Mouse (Mus musculus) forebrain, embryonic 15.5 days (tissue): ENCODE results near the gene Aanat. TPM values are rescaled to one million over a fixed set of nuclear protein-coding genes. Genes with fewer than 3 reads are reported as not detected.
A peak's percentile ranks its signal among the peaks of the same experiment; 100 is the strongest.

ENCODE experiments used
- ATAC-seq: fragments of 200-750 bp; cut with Nextera tagmentation; replicated peaks from 2 replicates; pipeline ENCODE4 v1.8.0; 2017; ENCODE audit warnings: mild to moderate bottlenecking, moderate TSS enrichment, moderate library complexity
- H3K27ac ChIP-seq: fragments of 300-500 bp; sonication (generic); replicated peaks from 2 replicates; pipeline ENCODE4 v1.5.1; 2015; ENCODE audit warnings: mild to moderate bottlenecking, inconsistent platforms
- H3K27me3 ChIP-seq: fragments of 300-500 bp; sonication (generic); 2 replicates; pipeline ENCODE4 v1.6.1; 2015; ENCODE audit warnings: inconsistent platforms
- H3K36me3 ChIP-seq: fragments of 300-500 bp; sonication (generic); 2 replicates; pipeline ENCODE4 v1.6.1; 2015; ENCODE audit warnings: mild to moderate bottlenecking, inconsistent platforms
- H3K4me1 ChIP-seq: fragments of 300-500 bp; sonication (generic); 2 replicates; pipeline ENCODE4 v1.6.1; 2015; ENCODE audit warnings: inconsistent platforms
- H3K4me2 ChIP-seq: fragments of 300-500 bp; sonication (generic); replicated peaks from 2 replicates; pipeline ENCODE4 v1.6.1; 2015; ENCODE audit warnings: mild to moderate bottlenecking, inconsistent platforms
- H3K4me3 ChIP-seq: fragments of 300-500 bp; sonication (generic); 2 replicates; pipeline ENCODE4 v1.5.1; 2015; ENCODE audit warnings: mild to moderate bottlenecking, inconsistent platforms
- H3K9ac ChIP-seq: fragments of 300-500 bp; sonication (generic); replicated peaks from 2 replicates; pipeline ENCODE4 v1.6.1; 2015; ENCODE audit warnings: mild to moderate bottlenecking, inconsistent platforms
- H3K9me3 ChIP-seq: fragments of 300-500 bp; sonication (generic); 2 replicates; pipeline ENCODE4 v1.6.1; 2016; ENCODE audit warnings: inconsistent platforms
- WGBS: fragments of 180-500 bp; shearing (Covaris S2); methylation state at CpG from one replicate; pipeline ENCODE4 v1.1.7; 2015; ENCODE audit warnings: mixed read lengths; 5-methylcytosine and 5-hydroxymethylcytosine counted together
- polyA plus RNA-seq: library from polyadenylated mRNA; unstranded; fragments of >200 nt; fragmentation: Nextera tagmentation; extraction: Ambion mirVana; gene quantifications from 2 replicates; pipeline ENCODE4 v1.2.1, GENCODE M21; 2015

Aanat gene
- polyA plus RNA-seq, 1 experiment from 2014 or later, result 0.15 TPM

DNA sequence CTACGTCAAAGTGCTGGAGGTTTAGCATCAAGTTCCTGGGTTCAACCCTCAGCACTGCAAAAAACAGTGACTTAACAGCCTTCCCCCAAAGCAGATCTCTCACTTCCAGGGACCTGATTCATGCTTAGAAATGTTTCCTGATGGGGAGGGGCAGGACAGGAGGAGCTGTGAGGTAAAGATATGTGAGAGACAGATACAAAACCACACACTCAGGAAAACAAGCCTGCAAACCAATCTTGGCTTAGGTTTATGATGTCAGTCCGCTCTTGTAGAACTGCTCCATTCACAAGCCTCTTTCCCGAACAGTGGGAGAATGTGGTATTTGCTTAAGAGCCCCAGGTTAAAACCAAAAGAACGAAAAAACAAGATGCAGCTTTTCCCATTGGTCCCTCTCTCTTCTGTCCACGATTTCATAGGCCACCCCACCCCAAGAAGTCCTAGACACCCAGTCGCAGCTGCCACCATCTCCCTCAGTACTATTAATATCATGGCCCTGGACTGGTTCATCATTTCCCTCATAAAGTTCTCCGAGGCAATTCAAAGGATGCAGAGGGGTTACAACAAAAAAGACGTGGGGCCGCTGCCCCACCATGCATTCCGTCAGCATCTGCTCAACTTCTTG lies 6.1 kb upstream of the Aanat start:
- Histone ChIP-seq H3K4me2 (peak overlapping the region; percentile 59), H3K9me3 (no peaks in the 10 kb centered on the region), H3K27me3 (no peaks in the 10 kb centered on the region), H3K4me1 (peaks cover 44% of the 10 kb centered on the region), H3K4me3 (peak overlapping the region; percentile 96), H3K9ac (peak overlapping the region; percentile 90), H3K36me3 (no peaks in the 10 kb centered on the region), H3K27ac (peak overlapping the region; percentile 92)
- WGBS, result 16% methylated on average over 10 of the region's 10 CpGs
- peak; percentile 3; the same call in 1 of the 2 replicates for ATAC-seq

DNA sequence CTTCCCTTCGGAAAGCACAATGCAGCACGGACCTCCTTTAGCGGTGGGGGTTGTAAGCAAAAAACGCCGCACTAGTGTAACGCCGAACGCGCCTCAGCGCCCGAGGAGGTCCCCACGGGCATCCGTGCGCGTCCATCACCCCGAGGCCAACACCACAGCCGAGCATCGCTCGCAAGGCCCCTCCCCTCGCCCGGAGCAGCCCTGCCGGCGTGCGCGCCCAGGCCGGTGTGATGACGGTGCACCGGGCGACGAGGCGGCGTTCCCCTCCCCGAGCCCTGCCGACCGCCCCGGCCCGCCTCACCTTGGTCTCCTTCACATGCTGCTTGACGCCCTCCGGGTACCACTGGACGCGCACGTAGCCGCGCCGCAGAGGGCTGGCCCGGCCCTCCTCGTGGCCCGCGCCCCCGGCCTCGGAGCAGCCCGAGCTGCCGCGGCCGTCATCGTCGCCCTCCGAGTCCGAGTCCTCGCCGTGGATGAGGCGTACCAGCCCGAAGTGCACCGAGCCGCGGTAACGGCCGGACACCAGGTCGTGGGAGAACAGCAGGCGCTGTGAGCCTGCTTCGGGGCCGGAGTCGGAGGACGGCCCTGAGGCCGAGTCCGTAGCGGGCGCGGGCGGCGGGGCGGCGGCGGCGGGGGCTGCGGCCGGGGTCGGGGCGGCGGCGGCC lies 5.4 kb upstream of the Aanat start:
- Histone ChIP-seq H3K4me1 (peaks cover 37% of the 10 kb centered on the region), H3K4me2 (peak overlapping the region; percentile 59), H3K9ac (peak overlapping the region; percentile 90), H3K27me3 (no peaks in the 10 kb centered on the region), H3K27ac (peak overlapping the region; percentile 92), H3K4me3 (peak overlapping the region; percentile 96), H3K36me3 (no peaks in the 10 kb centered on the region), H3K9me3 (no peaks in the 10 kb centered on the region)
- WGBS, result under 1% methylated on average over 89 of the region's 91 CpGs
- ATAC-seq, result peak; percentile 73

DNA sequence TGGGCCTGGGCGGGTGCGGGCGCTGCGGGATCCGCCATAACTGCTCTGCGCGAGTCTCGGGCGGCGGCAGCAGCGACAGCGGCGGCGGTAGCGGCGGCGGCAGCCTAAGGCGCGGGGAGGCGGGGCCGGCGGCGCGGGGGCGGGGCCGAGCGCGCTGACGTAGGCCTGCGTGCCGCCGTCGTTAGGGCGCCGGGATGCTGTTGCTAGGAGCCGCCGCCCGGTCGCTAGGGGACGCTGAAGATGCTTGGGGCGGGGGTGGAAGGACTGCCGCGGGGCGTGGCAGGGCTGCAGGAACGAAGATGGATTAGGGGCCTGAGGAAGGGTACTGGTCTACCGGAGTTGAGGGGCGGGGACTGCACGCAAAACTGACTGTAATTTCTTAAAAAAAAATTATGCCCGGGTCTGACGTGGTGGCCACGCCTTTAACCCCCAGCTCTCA lies 4.8 kb upstream of the Aanat start, which contains the start of gene Ube2o:
Gene Ube2o, minus strand, starts transcription at position 72 of the 439 bp plus-strand sequence.
- Histone ChIP-seq H3K27me3 (no peaks in the 10 kb centered on the region), H3K36me3 (no peaks in the 10 kb centered on the region), H3K4me1 (peaks cover 32% of the 10 kb centered on the region), H3K9me3 (no peaks in the 10 kb centered on the region), H3K4me2 (peak within 1 kb of the TSS; percentile 59), H3K9ac (peak within 1 kb of the TSS; percentile 90), H3K27ac (peak within 1 kb of the TSS; percentile 92), H3K4me3 (peak within 1 kb of the TSS; percentile 96)
- peak; percentile 90 for ATAC-seq
- WGBS, result 2% methylated on average over 37 of the region's 51 CpGs

DNA sequence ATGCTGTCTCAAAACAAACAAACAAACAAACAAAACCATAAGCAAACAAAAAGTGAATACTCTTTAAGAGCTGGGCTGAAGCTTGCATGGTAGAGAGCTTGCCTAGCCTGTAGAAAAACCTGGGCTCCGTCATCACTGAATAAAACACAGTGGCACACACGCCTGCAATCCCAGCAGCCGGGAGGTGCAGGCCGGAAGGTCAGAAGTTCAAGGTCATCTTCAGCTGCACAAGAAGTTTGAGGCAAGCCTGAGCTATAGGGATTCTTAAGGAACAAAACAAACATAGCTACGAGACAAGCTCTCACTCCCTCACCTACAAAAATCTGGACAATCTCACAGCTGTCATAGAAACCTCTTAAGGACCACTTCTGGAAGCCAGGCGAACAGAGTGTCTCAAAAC lies 550 bp upstream of the Aanat start:
- Histone ChIP-seq H3K27ac (no peak overlapping the region), H3K4me3 (no peak overlapping the region), H3K9ac (no peak overlapping the region), H3K4me1 (peaks cover 16% of the 10 kb centered on the region; the same call in 1 of the 2 replicates), H3K4me2 (no peak overlapping the region), H3K27me3 (no peaks in the 10 kb centered on the region), H3K36me3 (no peaks in the 10 kb centered on the region), H3K9me3 (no peaks in the 10 kb centered on the region)
- 86% methylated on average over 6 of the region's 6 CpGs for WGBS
- no peak for ATAC-seq

DNA sequence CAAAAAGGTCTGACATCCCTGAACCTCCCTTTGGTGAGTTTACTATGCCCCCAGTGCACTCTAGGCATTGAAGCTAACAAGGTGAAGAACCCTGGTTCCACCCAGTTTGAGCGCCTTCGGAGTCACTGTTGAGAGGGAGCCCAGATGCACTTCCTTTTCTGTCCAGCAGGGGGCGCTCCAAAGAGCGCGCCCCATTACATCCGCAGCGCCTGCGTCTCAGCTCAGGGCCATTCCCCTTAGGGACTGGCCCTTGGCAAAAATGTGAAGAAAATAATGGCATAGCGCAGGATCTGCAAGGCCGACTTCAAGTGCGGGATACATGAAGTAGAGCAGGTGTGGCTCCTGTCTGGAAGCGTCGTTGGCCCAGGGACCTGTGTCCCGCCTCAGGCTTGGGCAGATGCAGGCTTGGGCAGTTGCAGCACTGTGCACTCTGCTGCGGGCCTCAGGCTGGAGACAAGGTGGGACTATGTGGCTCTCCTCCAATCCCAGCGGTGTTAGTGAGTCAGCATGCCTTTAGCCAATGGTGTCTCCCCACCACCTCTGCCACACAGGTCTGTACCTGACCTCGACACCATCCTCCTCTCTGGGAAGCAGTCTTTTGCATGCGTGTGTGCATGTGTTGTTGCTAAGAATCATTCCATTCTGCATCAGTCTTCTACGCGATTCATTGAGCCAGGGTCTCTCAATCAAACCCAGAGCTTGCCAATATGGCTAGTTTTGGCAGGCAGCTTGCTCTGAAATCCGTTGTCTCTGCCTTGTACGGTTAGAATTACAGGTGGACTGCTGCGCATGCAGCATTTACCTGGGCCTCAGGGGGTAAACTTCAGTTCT lies 784 bp downstream of the Aanat start:
- H3K27ac ChIP-seq, result no peak overlapping the region
- ATAC-seq, result peak; percentile 39; the same call in 1 of the 2 replicates
- no peak overlapping the region for H3K9ac ChIP-seq
- H3K4me1 ChIP-seq, result peaks cover 16% of the 10 kb centered on the region; the same call in 1 of the 2 replicates
- 16% methylated on average over 23 of the region's 23 CpGs for WGBS
- H3K4me3 ChIP-seq, result peak overlapping the region; percentile 14
- H3K9me3 ChIP-seq, result no peaks in the 10 kb centered on the region
- H3K27me3 ChIP-seq, result no peaks in the 10 kb centered on the region
- H3K4me2 ChIP-seq, result peak overlapping the region; percentile 27
- H3K36me3 ChIP-seq, result no peaks in the 10 kb centered on the region

DNA sequence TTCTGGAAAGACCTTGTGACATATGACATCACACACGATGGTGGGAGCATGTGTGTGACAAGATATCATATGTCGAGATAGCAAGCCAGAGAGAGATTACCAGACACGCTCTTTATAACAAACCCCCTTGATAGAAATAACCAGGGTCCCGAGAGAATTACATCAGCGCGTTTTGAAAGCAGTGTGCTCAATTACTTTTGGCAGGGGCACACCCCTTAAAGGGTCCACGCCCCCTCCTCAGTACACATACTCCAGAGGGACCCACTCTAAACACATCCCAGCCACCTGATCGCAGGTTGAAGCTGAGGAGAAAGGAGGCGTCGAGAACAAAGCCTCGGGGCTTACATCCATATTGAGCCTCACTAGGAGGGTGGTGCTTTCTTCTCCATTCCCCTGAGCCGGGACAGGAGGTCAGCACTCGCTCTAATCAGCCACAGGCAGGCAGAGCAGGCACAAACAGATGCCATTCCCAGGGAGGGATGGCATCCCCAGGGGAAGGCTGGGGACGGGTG lies 2.8 kb downstream of the Aanat start:
- H3K4me3 ChIP-seq, result no peak overlapping the region
- no peak for ATAC-seq
- 19% methylated on average over 14 of the region's 14 CpGs for WGBS
- no peaks in the 10 kb centered on the region for H3K36me3 ChIP-seq
- H3K4me2 ChIP-seq, result peak overlapping the region; percentile 20; the same call in 1 of the 2 replicates
- no peaks in the 10 kb centered on the region for H3K9me3 ChIP-seq
- no peaks in the 10 kb centered on the region for H3K27me3 ChIP-seq
- H3K9ac ChIP-seq, result peak overlapping the region; percentile 23; the same call in 1 of the 2 replicates
- peaks cover 33% of the 10 kb centered on the region for H3K4me1 ChIP-seq
- H3K27ac ChIP-seq, result no peak overlapping the region

DNA sequence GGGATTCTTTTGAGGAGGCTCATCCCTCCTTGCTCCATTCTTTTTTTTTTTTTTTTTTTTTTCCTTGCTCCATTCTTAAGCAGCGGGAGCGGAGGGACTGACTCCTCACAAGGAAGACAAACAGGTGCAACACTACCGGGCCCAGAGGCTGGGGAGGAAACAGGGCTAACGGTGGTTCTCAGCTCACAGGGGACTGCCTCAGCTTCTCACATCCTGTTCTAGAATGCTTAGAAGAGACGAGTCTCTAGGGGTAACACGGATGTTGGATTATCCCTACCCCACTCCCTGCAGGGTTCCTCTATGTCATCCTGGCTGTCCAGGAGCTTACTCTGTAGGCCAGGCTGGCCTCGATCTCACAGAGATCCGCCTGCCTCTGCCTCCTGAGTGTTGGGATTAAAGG lies 3.3 kb downstream of the Aanat start:
- Histone ChIP-seq H3K27ac (no peak overlapping the region), H3K4me3 (no peak overlapping the region), H3K36me3 (no peaks in the 10 kb centered on the region), H3K4me2 (no peak overlapping the region), H3K9ac (peak overlapping the region; percentile 23; the same call in 1 of the 2 replicates), H3K27me3 (no peaks in the 10 kb centered on the region), H3K4me1 (peaks cover 33% of the 10 kb centered on the region), H3K9me3 (no peaks in the 10 kb centered on the region)
- ATAC-seq, result no peak
- WGBS, result 55% methylated on average over 8 of the region's 8 CpGs

DNA sequence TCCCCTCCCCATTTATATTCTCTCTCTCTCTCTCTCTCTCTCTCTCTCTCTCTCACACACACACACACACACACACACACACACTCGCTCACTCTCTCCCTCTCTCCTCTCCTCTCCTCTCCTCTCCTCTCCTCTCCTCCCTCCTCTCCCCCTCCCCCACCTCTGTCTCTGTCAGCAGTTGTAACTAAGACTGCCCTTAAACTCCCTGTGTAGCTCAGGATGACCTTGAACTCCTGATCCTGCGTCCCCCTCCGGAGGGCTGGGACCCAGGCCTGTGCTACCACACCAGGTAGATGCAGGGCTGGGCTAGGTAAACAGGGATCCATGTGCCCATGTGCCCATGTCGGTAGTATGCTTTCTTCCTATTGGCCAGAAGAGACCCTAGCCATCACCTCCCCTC lies 5.4 kb downstream of the Aanat start:
- ATAC-seq, result no peak

DNA sequence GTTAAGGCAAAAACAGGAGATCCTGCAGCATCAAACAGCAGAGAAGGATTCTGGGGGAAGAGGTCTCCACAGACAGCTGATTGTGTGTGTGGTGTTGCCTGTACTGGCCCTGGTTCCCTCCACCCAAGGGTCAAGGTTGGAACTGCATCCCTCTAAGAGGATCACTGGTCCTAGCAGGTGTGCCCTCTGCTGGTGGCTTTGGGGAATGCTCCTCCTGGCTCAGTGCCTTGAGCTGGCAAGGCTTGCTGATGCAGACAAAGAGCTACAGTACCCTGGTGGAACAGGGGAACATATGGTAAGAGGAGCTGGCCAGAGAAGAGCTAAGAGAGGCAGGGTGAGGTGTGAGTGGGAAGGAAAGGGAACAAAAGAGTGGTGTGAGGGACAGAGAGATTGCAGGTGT lies 6.2 kb downstream of the Aanat start:
- Histone ChIP-seq H3K9ac (no peak overlapping the region), H3K4me3 (no peak overlapping the region), H3K27ac (peak overlapping the region; percentile 85), H3K27me3 (no peaks in the 10 kb centered on the region), H3K4me1 (peaks cover 26% of the 10 kb centered on the region), H3K9me3 (no peaks in the 10 kb centered on the region), H3K4me2 (no peak overlapping the region), H3K36me3 (no peaks in the 10 kb centered on the region)
- ATAC-seq, result peak; percentile 82

More for the DNA sequence above, 5.4 kb downstream of the Aanat start:
- Histone ChIP-seq H3K27ac (no peak overlapping the region), H3K27me3 (no peaks in the 10 kb centered on the region), H3K4me3 (no peak overlapping the region), H3K36me3 (no peaks in the 10 kb centered on the region), H3K4me2 (no peak overlapping the region), H3K9me3 (no peaks in the 10 kb centered on the region), H3K9ac (no peak overlapping the region), H3K4me1 (peaks cover 33% of the 10 kb centered on the region)
- WGBS, result 85% methylated on average over 4 of the region's 4 CpGs

DNA sequence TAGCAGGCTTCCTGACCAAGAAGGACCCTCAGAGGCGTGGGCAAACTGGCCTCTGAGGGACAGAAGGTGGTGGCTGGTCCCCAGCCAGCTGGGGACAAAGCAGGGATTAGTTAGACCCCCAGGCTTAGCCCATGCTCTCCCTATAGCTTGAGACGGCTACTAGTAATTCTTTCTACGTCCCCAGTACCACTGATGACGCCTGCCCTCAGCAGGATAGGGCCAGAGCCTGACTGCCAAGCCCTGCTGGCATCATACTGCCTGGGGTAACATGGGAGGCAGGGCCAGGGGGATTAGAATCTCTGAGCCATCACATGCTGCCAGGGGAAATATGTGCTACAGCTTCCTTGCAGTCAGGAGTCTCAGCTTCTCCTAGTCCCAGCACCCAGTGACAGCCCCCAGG lies 7.1 kb downstream of the Aanat start:
- Histone ChIP-seq H3K9me3 (no peaks in the 10 kb centered on the region), H3K4me3 (no peak overlapping the region), H3K9ac (no peak overlapping the region), H3K4me2 (no peak overlapping the region), H3K27ac (peak overlapping the region; percentile 85; the same call in 1 of the 2 replicates), H3K36me3 (no peaks in the 10 kb centered on the region), H3K27me3 (no peaks in the 10 kb centered on the region), H3K4me1 (peaks cover 26% of the 10 kb centered on the region)
- WGBS, result 51% methylated on average over 4 of the region's 4 CpGs
- ATAC-seq, result no peak

DNA sequence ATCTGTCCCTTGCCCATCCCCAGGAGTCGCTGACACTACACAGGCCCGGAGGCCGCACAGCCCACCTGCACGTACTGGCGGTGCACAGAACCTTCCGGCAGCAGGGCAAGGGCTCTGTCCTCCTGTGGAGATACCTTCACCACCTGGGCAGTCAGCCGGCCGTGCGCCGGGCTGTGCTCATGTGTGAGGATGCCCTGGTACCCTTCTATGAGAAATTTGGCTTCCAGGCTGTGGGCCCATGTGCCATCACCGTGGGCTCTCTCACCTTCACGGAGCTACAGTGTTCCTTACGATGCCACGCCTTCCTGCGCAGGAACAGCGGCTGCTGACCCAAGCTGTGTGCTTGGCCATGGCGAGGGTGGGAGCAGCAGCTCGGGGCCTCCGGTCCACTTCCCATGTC lies 10.5 kb downstream of the Aanat start:
- Histone ChIP-seq H3K4me2 (no peak overlapping the region), H3K27me3 (no peaks in the 10 kb centered on the region), H3K36me3 (no peaks in the 10 kb centered on the region), H3K9me3 (no peaks in the 10 kb centered on the region), H3K4me3 (no peak overlapping the region), H3K9ac (no peak overlapping the region), H3K4me1 (peaks cover 17% of the 10 kb centered on the region), H3K27ac (no peak overlapping the region)
- no peak for ATAC-seq
- 90% methylated on average over 19 of the region's 19 CpGs for whole genome bisulfite sequencing

DNA sequence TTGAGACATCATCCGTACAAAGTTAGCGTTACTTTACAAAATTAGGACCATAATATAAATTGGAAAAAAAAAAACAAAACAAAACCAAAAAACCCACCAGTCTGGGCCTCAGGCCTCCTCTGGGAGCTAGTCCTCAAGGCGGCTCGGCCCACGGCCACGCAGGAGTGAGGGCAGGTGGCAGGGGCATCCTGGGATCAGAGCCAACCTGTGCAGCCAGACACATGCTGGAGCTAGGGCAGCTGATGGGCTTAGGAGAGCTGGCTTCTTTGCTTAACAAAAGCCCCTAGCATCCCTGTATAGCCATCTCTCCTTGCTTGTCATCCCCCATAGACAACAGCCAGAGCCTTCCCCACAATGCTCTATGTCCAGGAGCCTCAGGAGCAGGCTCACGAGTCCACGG lies 12.0 kb downstream of the Aanat start:
- H3K4me2 ChIP-seq, result no peak overlapping the region
- no peaks in the 10 kb centered on the region for H3K36me3 ChIP-seq
- WGBS, result 80% methylated on average over 8 of the region's 8 CpGs
- peaks cover 6% of the 10 kb centered on the region for H3K4me1 ChIP-seq
- H3K27ac ChIP-seq, result no peak overlapping the region
- no peaks in the 10 kb centered on the region for H3K9me3 ChIP-seq
- no peak overlapping the region for H3K4me3 ChIP-seq
- no peak for ATAC-seq
- no peaks in the 10 kb centered on the region for H3K27me3 ChIP-seq
- no peak overlapping the region for H3K9ac ChIP-seq
